Mouse (Mus musculus): ENCODE data around the gene Xylb. TPM values are rescaled to one million over a fixed set of nuclear protein-coding genes. Genes with fewer than 3 reads are reported as not detected.
A peak's percentile ranks its signal among the peaks of the same experiment; 100 is the strongest.

Xylb gene
- polyA plus RNA-seq, 1 experiment from 2014 or later = 2.8 TPM

- no peaks in the 10 kb centered on the region for H3K9me3 ChIP-seq (replicated peaks)
- H3K36me3 ChIP-seq = no peaks in the 10 kb centered on the region
- no peak overlapping the region for H3K27ac ChIP-seq (replicated peaks)
- no peak overlapping the region for H3K9ac ChIP-seq (replicated peaks)
- H3K4me3 ChIP-seq (replicated peaks) = no peak overlapping the region
- ATAC-seq (ENCODE audit: low FRiP score) = no peak
- no peaks in the 10 kb centered on the region for H3K4me1 ChIP-seq
- H3K27me3 ChIP-seq (replicated peaks) = no peaks in the 10 kb centered on the region
- no peak overlapping the region for H3K4me2 ChIP-seq
- 91% methylated on average over 15 of the region's 15 CpGs for WGBS
These were observed 26.8 kb upstream of the Xylb start for GRCm38 (mm10) chr9:119330186-119330963.

DNA sequence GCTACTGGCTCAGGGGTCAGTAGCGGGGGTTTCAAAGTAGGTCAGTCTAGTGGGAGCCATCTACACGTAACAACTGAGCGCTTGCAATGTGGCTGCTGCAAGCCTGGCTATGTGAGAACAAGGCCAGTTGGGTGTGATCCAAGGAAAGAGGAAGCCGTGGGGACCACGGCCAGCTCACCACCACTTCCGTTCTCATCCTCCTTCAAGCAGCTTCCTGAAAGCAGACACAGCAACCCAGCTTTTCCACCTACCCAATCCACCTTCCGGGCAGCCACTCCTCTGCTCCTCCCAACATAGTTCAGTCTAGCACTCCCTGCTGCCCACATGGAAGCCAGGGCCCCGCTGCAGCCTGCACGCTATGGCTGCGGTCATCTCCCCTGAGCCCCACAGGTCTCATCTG, 22.9 kb upstream of the Xylb start:
- Histone ChIP-seq H3K4me1 (peaks cover under 1% of the 10 kb centered on the region), H3K9ac (replicated peaks) (no peak overlapping the region), H3K27me3 (replicated peaks) (0 out of 2 replicates have a peak, but pooled peaks cover 3% of the 10 kb centered on the region), H3K27ac (replicated peaks) (no peak overlapping the region), H3K36me3 (no peaks in the 10 kb centered on the region), H3K4me2 (no peak overlapping the region), H3K9me3 (replicated peaks) (no peaks in the 10 kb centered on the region), H3K4me3 (replicated peaks) (no peak overlapping the region)
- no peak for ATAC-seq (ENCODE audit: low FRiP score)
- WGBS = 72% methylated on average over 10 of the region's 10 CpGs

DNA sequence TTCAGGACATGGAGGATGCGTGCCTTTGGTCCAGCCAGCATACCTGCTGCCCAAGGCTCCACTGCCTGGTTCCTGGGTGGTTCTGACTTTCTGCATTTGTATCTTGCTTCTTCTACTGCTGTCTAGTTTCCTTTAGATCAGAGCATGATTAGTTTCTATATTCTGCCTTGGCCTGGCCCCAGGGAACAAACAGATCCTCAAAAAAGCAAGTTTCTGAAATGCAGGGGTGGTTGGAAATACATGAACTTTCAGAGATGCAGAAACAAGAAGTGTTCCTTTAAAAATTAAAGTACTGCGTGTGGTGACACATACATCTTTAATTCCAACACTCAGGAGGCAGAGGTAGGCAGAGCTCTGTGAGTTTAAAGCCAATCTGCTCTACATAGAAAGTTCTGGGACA, 22.3 kb upstream of the Xylb start:
- Histone ChIP-seq H3K9me3 (replicated peaks) (no peaks in the 10 kb centered on the region), H3K4me3 (replicated peaks) (no peak overlapping the region), H3K27ac (replicated peaks) (no peak overlapping the region), H3K36me3 (no peaks in the 10 kb centered on the region), H3K4me2 (no peak overlapping the region), H3K27me3 (replicated peaks) (0 out of 2 replicates have a peak, but pooled peaks cover 3% of the 10 kb centered on the region), H3K4me1 (peaks cover 6% of the 10 kb centered on the region), H3K9ac (replicated peaks) (no peak overlapping the region)
- WGBS = 92% methylated on average over 2 of the region's 2 CpGs
- ATAC-seq (ENCODE audit: low FRiP score) = no peak

DNA sequence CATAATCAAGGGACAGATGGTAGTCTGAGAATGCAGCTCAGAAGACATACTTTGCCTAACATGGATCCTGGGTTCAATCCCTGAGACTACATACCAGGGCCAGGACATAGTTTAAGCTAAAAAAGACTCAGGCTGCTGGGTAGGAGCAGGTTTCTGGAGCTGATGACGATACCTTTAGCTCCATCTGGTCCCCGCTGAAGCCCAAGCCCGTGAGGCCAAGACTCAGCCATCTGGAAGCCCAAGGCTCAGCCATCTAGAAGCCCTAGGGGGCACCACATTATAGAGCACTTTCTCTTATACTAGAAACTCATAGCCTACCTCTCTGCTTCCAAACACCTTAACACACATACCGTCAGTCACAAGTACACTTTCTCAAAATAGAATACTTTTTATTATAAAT, 21.6 kb upstream of the Xylb start:
- no peak overlapping the region for H3K9ac ChIP-seq (replicated peaks)
- no peaks in the 10 kb centered on the region for H3K36me3 ChIP-seq
- H3K4me1 ChIP-seq = peaks cover 13% of the 10 kb centered on the region
- H3K9me3 ChIP-seq (replicated peaks) = no peaks in the 10 kb centered on the region
- no peak overlapping the region for H3K4me3 ChIP-seq (replicated peaks)
- 0 out of 2 replicates have a peak, but pooled peaks cover 3% of the 10 kb centered on the region for H3K27me3 ChIP-seq (replicated peaks)
- no peak for ATAC-seq (ENCODE audit: low FRiP score)
- WGBS = 86% methylated on average over 4 of the region's 4 CpGs
- H3K4me2 ChIP-seq = no peak overlapping the region
- H3K27ac ChIP-seq (replicated peaks) = no peak overlapping the region

GRCm38 (mm10) chr9:119337842-119338241, 19.3 kb upstream of the Xylb start:
- H3K36me3 ChIP-seq = no peaks in the 10 kb centered on the region
- no peak for ATAC-seq (ENCODE audit: low FRiP score)
- H3K9ac ChIP-seq (replicated peaks) = no peak overlapping the region
- H3K27me3 ChIP-seq (replicated peaks) = 0 out of 2 replicates have a peak, but pooled peaks cover 3% of the 10 kb centered on the region
- no peak overlapping the region for H3K27ac ChIP-seq (replicated peaks)
- no peak overlapping the region for H3K4me2 ChIP-seq
- peaks cover 27% of the 10 kb centered on the region for H3K4me1 ChIP-seq
- no peaks in the 10 kb centered on the region for H3K9me3 ChIP-seq (replicated peaks)
- 95% methylated on average over 14 of the region's 14 CpGs for WGBS
- H3K4me3 ChIP-seq (replicated peaks) = no peak overlapping the region

DNA sequence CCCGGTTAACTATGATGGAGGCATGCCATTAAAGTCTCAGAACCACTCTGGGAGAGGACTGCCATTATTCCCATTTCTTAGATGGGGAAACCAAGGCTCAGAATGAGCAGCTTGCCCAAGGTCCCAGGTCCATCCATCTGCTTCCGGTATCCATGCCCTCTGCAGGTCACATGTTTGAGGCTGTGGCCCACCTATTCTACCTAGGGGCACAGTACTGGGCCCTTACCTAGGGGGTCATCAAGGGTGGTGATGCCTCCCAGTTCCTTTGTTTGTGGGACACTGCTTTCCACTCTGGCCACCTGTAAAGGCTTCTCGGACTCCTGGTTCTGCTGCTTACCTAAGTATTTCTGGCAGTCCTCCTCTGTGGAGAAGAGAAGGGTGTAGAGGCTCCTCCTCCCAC, 18.8 kb upstream of the Xylb start:
- Histone ChIP-seq H3K9ac (replicated peaks) (no peak overlapping the region), H3K4me2 (no peak overlapping the region), H3K9me3 (replicated peaks) (no peaks in the 10 kb centered on the region), H3K36me3 (peaks cover 3% of the 10 kb centered on the region), H3K4me3 (replicated peaks) (no peak overlapping the region), H3K4me1 (peaks cover 32% of the 10 kb centered on the region), H3K27ac (replicated peaks) (no peak overlapping the region), H3K27me3 (replicated peaks) (0 out of 2 replicates have a peak, but pooled peaks cover 3% of the 10 kb centered on the region)
- 93% methylated on average over 3 of the region's 3 CpGs for WGBS
- ATAC-seq (ENCODE audit: low FRiP score) = no peak

- peaks cover 34% of the 10 kb centered on the region for H3K4me1 ChIP-seq
- ATAC-seq (ENCODE audit: low FRiP score) = no peak
- 55% methylated on average over 7 of the region's 7 CpGs for WGBS
- 0 out of 2 replicates have a peak, but pooled peaks cover 3% of the 10 kb centered on the region for H3K27me3 ChIP-seq (replicated peaks)
- peak overlapping the region; percentile 43 for H3K9ac ChIP-seq (replicated peaks)
- no peaks in the 10 kb centered on the region for H3K9me3 ChIP-seq (replicated peaks)
- peak overlapping the region; percentile 81 for H3K4me2 ChIP-seq
- H3K27ac ChIP-seq (replicated peaks) = no peak overlapping the region
- H3K36me3 ChIP-seq = peaks cover 10% of the 10 kb centered on the region
- peak overlapping the region; percentile 74 for H3K4me3 ChIP-seq (replicated peaks)
These were observed 18.1 kb upstream of the Xylb start for GRCm38 (mm10) chr9:119339106-119339505.

GRCm38 (mm10) chr9:119339558-119340211, 17.5 kb upstream of the Xylb start, which contains the start of gene Acaa1a:
Gene Acaa1a, plus strand, starts transcription at chr9:119339676.
- peaks cover 34% of the 10 kb centered on the region for H3K4me1 ChIP-seq
- H3K27ac ChIP-seq (replicated peaks) = peak within 1 kb of the TSS; percentile 85
- WGBS = 1% methylated on average over 43 of the region's 43 CpGs
- peak within 1 kb of the TSS; percentile 81 for H3K4me2 ChIP-seq
- H3K9ac ChIP-seq (replicated peaks) = peak within 1 kb of the TSS; percentile 43
- 0 out of 2 replicates have a peak, but pooled peaks cover 3% of the 10 kb centered on the region for H3K27me3 ChIP-seq (replicated peaks)
- ATAC-seq (ENCODE audit: low FRiP score) = no peak
- peak within 1 kb of the TSS; percentile 74 for H3K4me3 ChIP-seq (replicated peaks)
- peaks cover 16% of the 10 kb centered on the region for H3K36me3 ChIP-seq
- no peaks in the 10 kb centered on the region for H3K9me3 ChIP-seq (replicated peaks)

DNA sequence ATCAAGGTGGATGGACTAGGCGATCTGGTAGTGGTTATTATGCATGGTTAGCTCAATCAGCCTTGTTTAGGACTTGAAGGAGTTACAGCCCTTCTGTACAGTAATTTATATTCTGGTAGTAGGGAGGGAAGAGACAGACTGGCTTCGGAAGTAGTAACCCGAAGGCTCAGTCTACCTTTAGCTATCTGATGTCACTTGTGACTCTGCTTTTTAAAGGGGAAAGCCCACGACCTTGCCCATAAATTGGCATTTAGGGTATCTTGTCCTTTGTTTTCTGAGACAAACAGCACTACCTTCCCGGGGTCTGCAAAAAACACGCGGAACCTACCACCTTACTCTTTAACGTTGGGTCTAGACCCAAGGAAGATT, 17.0 kb upstream of the Xylb start:
- peaks cover 21% of the 10 kb centered on the region for H3K36me3 ChIP-seq
- peak overlapping the region; percentile 74 for H3K4me3 ChIP-seq (replicated peaks)
- H3K4me2 ChIP-seq = peak overlapping the region; percentile 81
- WGBS = 7% methylated on average over 8 of the region's 8 CpGs
- H3K9me3 ChIP-seq (replicated peaks) = no peaks in the 10 kb centered on the region
- H3K27ac ChIP-seq (replicated peaks) = peak overlapping the region; percentile 85
- ATAC-seq (ENCODE audit: low FRiP score) = no peak
- H3K4me1 ChIP-seq = peaks cover 34% of the 10 kb centered on the region
- H3K9ac ChIP-seq (replicated peaks) = peak overlapping the region; percentile 43; the same call in 1 of the 2 replicates
- H3K27me3 ChIP-seq (replicated peaks) = 0 out of 2 replicates have a peak, but pooled peaks cover 3% of the 10 kb centered on the region

- H3K9me3 ChIP-seq (replicated peaks) = no peaks in the 10 kb centered on the region
- peak within 1 kb of the TSS; percentile 85 for H3K27ac ChIP-seq (replicated peaks)
- peaks cover 34% of the 10 kb centered on the region for H3K4me1 ChIP-seq
- WGBS = under 1% methylated on average over 63 of the region's 68 CpGs
- peak within 1 kb of the TSS; percentile 90 for H3K9ac ChIP-seq (replicated peaks)
- ATAC-seq (ENCODE audit: low FRiP score) = peak; percentile 98
- H3K4me3 ChIP-seq (replicated peaks) = peak within 1 kb of the TSS; percentile 74
- peaks cover 30% of the 10 kb centered on the region for H3K36me3 ChIP-seq
- H3K4me2 ChIP-seq = peak within 1 kb of the TSS; percentile 81
- H3K27me3 ChIP-seq (replicated peaks) = 0 out of 2 replicates have a peak, but pooled peaks cover 3% of the 10 kb centered on the region
These were observed 16.0 kb upstream of the Xylb start, which contains the start of gene Myd88 for GRCm38 (mm10) chr9:119340909-119341816. Gene Myd88, minus strand, starts transcription at chr9:119341411.

DNA sequence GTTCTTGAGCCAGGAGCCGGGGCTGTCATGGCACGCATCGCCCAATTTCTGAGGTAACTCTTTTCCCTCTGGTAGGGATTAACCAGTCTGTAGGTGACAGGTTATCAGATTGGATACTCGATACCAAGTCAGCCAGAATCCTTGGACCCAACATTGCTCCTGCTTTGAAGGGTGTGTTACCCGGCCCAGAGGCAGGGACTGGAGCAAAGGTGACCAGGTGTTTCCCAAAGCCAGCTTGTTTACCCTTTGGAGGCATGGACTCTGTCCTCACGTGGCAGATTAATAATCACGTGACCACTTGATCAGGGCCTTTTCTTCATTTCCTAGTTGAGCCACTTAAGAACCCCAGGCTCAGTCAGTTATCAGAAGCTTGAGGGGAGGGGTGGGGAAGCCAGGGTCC, 14.5 kb upstream of the Xylb start:
- 0 out of 2 replicates have a peak, but pooled peaks cover 3% of the 10 kb centered on the region for H3K27me3 ChIP-seq (replicated peaks)
- no peak for ATAC-seq (ENCODE audit: low FRiP score)
- no peak overlapping the region for H3K9ac ChIP-seq (replicated peaks)
- peak overlapping the region; percentile 81; the same call in 1 of the 2 replicates for H3K4me2 ChIP-seq
- H3K4me1 ChIP-seq = peaks cover 34% of the 10 kb centered on the region
- no peaks in the 10 kb centered on the region for H3K9me3 ChIP-seq (replicated peaks)
- no peak overlapping the region for H3K4me3 ChIP-seq (replicated peaks)
- H3K27ac ChIP-seq (replicated peaks) = no peak overlapping the region
- H3K36me3 ChIP-seq = peaks cover 45% of the 10 kb centered on the region
- 93% methylated on average over 7 of the region's 7 CpGs for WGBS
